ENCODE assay signal across 23 mouse cellular contexts in the genomic region with DNA sequence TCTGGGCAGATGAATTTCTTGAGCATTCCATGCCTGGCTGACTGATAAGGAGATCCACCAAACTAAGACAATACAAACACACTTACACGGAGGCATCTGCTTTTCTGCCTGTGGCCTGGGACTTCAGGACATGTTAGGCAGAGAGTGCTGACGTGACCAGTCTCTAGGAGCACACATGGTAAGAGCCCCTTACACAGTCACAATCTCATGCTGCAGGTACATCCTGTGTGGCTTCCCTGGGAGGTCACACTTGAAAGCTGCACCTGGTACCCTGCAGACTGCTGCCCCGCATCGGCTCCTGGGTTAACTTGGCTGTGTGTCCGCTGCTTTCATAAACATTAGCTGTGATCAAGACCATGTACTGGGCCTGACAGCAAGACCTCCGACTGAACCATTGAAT.
"Had no signal": no experiment of that assay in that cellular context is flagged by ENCODE, and none has a peak within 500 bp of the region (broad histone marks: within the 10 kb centered on the region; RNA-seq: fewer than 3 reads in every experiment).

No protein-coding gene starts in this region.

- H3K4me3 ChIP-seq: intestine, embryonic 15.5 days; limb, embryonic 10.5 days; limb, embryonic 13.5 days; liver, embryonic 12.5 days; liver, embryonic 15.5 days; lung, embryonic 15.5 days; megakaryocyte, embryonic 14.5 days; midbrain, embryonic 10.5 days; midbrain, embryonic 13.5 days; myocyte; stomach, embryonic 15.5 days had no signal

- ATAC-seq: intestine, embryonic 15.5 days; liver, embryonic 12.5 days; midbrain, embryonic 13.5 days; midbrain, embryonic 16.5 days had no signal

- H3K27ac ChIP-seq: intestine, embryonic 15.5 days; limb, embryonic 10.5 days; limb, embryonic 13.5 days; liver, embryonic 12.5 days; liver, embryonic 15.5 days; lung, embryonic 15.5 days; midbrain, embryonic 10.5 days; midbrain, embryonic 13.5 days; stomach, embryonic 15.5 days had no signal

- DNase-seq: kidney, adult 11 months; kidney, adult 9 months; kidney, postnatal 14 days; kidney, postnatal 4 days; layer of hippocampus, postnatal 36 days; liver; lung, adult 18-20 months; lung, postnatal 10 days; lung, postnatal 36 days; right cerebral cortex, postnatal 14 days; right cerebral cortex, postnatal 4 days had no signal
